Mouse (Mus musculus): ENCODE measurements at regions not wholly inside any gene's neighbourhood (a gene's known extent, or its start where the extent isn't known, plus 50 kb on each side); places are given as distances from the start of the nearest gene placed in this dataset.

DNA sequence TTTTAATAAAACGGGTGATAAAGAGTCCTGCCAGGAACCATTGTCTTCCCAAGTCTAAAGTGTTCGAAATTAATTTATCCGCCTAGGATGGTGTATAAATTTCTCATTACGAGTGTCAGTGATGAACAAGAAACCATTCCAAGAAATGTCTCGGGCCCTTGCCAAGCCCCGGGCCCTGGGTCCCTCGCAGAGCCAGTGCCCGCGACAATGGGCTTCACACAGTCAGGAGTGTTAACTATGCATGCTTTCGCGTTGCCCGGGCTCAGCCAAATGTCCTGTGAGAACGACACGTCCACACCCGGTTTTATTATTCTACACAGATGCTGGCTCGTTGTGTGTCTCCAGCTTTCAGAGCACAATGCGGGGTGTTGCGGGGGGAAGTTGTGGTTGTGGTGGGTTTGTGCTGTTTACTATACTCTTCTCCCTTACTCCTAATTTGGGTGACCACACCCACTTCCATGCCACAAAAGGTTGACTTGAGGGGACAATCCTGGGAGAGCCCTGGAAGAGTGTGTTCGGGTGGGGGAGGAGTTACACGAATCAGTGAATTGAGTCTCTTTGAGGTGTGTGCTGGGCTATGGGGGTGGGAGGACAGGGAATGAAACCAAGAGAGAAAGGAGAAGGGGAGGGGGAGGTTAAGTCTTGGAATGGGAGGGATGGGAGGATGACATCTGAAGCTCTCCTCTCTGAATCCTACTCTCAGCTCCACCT lies 166.5 kb downstream of the Inhbb start:
- no peak for DNase-seq

DNA sequence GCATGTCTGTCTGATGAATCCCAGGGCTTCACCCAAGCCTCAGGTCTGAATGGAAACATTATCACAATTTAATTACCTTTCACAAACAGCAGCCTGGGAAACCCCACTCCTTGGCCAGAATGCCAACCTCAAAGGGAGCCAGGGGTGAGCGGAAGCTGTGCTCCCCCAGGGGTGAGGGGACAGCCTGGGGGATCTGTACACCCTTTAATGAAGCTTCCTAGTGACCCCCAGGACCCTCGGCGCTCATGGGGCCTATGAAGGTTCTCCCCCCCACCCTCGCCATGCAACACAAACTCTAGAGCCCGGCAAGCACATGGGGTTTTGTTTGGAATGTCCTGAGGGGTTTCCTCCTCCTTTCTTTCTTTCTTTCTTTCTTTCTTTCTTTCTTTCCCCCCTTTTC lies 167.1 kb downstream of the Inhbb start:
- no peak for DNase-seq

DNA sequence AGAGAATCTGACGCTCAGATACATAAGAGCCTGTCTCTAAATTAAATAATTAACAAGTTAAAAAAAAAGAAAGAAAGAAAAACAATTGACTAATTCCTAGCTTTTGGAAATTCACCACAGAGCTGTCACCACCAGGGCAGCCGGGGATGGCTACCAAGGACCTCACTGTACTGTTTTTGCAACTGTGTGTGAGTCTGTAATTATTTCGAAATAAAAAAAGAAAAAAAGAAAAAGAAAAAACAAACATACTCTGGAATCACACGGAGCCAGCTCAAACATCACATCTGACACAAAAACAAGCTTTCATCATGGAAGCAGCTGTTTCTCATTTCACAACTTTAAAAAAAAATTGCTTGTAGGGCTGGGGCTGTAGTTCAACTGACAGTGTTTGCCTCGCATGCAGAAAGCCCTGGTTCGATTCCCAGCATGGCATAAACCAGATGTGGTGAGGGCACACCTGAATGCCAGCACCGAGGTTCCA lies 168.6 kb downstream of the Inhbb start:
- peak; percentile 29 for DNase-seq

DNA sequence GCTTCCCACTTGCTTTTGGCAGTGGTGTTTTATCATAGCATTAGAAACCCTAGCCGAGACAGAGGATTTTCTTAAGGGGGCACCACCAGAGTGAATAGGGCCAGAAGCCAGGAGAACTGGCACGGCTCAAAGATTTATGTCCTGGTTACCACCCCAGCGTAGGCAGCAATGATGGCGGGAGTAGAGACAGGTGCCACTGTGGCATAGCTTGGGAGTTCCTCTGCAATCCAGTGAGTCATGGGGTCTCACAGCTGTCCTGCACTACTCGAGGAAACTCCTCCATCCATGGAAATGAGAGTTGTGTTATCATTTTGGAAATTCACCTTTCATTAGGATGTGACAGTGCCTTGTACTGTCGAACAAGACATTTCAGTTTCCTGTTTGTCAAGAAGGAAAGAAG lies 169.6 kb downstream of the Inhbb start:
- DNase-seq, result no peak

DNA sequence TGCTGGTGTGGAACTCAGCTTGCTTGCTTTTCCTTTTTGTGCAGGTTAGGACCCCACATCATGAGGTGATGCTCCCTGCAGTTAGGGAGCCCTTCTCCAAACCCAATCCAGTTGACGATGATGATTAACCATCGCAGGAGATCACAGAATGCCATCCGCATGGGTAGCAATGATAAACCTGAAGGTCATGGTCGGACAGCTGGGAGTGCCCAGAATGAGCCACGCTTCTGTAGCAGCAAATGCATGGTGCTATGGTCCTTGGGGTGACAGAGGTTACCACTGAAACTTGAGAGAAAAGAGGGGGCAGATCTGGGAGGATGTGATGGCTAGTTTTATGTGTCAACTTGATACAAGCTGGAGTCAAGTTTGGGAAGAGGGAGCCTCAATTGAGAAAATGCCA lies 170.3 kb downstream of the Inhbb start:
- DNase-seq, result peak; percentile 15

DNA sequence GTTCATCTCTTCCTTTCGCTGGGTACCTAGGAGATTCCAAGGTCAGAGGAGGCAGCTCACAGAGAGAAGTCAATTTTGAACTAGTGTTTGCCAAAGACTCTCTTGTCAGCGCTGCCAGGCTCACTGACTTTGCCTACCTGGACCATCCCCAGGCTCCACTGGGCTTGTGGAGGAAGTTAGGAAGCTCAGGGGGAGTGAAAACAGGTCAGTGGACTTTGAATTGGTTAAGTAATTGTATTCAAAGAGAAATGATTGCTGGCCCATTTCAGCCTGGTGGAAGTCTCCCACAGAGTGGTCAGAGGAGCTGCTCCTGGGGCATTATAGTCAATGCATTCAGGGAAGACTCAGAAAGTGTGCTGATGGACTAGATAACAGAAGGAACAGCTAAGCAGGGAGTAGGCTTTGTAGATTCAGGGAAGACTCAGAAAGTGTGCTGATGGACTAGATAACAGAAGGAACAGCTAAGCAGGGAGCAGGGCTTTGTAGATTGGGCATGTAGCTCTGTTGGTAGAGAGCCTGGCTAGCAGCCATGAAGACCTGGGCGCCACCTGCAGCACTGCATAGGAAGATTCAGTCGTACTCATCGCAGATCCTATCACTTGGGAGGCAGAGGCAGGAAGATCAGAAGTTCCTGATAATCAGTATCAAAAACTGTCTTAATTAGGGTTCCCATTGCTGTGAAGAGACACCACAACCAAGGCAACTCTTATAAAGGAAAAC lies 173.1 kb downstream of the Inhbb start:
- no peak for DNase-seq

DNA sequence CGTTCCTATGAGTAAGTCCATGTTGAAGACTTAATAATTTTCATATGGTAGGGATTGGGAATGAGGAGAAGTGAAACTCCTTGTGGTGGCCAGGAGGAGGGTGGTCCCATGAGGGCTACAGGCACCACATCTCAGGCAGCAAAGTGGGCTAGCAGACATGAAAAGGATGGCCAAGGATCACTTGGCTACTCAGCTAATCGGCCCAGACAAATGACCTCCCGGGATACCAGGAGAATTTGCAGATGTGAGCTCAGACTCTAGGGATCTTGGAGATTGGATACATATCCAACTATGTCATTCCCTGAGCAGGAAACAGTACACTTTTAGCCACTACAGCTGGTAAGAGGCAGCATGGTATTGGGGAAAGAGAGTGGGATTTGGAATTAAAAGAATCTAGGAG lies 174.9 kb downstream of the Inhbb start:
- no peak for DNase-seq

DNA sequence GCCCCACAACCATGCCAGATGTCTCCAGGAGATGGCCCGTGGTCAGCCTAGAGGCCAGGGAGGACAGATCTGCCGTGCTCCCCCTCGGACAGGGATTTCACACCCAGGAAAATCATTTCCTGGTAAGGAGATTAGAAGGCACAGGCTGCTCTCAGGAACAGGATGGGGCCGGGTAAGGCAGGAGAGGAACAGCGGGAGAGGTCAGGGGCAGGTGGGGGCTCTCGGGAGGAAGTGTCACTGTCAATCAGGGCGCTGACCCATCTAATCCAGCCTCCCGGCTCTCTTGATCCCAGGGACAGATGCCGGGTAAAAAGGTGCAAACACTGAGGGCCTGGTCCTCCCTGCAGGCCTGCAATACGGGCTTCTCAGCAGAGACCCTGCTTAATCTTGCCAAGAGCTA lies 183.6 kb downstream of the Inhbb start:
- DNase-seq, result no peak

DNA sequence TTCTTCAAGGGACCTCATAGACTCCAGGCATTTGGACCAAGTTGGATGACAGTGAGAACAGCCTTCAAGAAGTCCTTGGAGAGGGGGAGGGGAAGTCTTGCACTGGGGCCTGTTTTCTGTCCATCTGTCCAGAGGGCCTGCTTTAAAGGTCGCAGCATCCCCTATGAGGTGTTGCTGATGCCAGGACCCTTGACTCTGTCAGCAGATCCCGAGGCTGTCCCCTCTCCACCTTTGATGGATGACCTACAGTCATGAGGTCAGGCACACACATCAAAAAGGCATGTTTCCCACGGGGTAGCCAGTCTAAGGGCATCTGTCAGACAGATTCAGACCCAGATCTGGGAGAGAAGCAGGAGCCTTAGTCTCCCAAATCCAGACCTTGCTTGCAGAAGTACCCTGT lies 183.4 kb upstream of the Gli2 start:
- no peak for DNase-seq

DNA sequence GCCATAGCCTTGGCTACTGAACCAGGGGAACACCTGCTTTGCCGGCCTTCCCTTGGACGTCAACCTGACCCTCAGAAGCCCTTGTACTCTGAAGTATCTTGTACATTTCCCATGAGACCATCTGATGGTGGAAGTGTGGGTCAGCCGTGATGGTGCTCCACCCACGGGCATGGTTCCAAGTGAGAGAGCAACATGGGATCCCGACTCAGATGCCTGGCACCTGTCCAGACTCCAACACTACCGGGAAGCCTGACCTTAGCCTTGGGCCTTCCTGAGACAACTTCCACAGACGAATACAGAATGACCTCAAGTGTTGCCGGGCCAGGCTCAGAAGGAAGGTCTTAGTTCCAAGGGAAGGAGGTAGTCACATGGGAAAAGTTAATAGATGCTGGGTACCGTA lies 181.0 kb upstream of the Gli2 start:
- DNase-seq, result peak; percentile 77

DNA sequence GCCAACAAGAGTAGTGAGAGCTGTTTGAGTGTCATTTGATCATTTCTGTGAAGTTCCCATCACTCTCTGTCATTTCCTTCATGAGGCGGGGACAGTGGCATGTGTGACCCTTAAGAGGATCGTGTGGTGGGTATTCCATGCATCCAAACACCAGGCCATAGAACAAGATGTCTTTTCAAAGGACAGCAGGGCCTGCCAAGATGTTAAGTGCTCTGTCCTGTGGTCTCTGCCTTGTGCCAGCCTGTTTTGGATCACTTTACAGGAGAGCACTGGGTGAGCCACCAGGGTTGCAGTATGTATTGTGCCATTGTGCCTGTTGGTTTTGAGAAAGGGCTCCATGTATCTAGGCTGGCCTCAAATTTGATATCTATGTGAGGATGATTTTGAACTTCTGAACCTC lies 173.6 kb upstream of the Gli2 start:
- no peak for DNase-seq

DNA sequence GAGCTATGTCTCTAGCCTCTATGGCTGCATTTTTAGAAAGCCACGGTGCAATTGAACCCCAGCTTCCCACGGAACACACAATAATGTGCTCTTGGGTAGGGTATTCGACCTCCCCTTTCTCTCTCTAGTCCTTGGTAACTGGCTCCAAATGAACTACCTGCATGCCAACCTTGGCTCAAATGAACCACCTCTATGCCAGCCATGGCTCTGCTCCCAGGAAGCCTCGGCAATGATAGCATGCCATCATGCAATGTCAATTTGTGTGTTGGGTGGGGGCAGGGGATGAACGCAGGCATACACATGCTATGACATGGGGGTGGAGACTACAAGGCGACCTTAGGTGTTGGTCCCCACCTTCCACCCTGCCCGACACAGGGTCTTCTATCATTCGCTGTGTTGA lies 170.5 kb upstream of the Gli2 start:
- DNase-seq, result no peak

DNA sequence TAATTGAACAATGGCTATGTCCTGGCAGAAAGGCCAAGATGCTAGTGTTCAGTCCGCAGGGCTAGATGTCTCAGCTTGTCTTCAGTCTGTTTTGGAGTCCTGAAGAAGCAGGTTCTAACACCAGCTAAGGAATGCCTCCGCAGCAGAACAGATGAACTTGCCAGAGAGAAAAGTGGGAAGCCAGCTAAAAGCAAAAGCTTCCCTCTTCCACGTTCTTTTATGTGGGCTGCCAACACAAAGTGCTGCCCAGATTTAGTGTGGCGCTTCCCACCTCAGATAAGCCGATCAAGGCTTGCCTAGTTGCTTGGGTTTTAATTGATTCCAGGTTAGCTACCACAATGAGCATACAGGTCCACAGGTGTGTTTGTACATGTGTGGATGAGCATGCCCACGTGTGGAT lies 168.5 kb upstream of the Gli2 start:
- DNase-seq, result no peak

DNA sequence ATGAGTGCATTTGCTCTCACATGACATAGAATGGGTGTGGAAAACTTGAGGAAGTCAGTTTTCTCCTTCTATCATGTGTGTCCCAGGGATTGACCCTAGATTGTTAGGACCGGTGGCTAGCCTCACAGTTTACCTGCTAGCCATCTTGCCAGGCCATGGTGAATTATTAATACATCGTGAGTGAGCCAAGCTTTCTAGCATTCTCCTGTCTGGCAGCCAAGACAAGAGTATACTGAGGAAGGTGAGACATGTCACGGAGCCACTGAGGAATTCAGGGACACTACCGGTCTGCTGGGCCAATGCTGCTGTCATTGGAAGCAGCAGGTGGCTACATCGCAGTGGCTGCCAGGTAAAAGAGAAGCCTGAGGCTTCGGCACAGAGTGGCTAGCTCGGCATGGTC lies 167.6 kb upstream of the Gli2 start:
- no peak for DNase-seq

DNA sequence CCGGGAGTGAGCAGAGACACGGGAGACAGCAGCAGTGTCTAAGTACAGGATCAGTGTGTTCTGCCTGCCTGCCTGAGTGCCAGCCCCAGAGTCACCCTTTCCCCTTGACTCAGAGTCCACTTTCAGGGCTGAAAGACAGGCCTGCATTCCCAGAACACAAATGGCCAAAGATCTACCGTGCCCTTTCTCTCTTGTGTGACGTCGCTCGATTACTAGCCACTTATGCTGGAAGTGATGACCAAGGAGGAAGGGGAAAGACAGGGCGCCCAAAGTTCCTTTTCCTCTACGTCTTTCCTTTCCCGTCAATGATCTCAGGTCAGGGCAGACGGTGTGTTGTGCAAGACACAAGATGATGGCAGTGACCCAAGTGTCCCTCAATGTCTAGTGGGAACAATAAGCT lies 166.4 kb upstream of the Gli2 start:
- DNase-seq, result peak; percentile 58

DNA sequence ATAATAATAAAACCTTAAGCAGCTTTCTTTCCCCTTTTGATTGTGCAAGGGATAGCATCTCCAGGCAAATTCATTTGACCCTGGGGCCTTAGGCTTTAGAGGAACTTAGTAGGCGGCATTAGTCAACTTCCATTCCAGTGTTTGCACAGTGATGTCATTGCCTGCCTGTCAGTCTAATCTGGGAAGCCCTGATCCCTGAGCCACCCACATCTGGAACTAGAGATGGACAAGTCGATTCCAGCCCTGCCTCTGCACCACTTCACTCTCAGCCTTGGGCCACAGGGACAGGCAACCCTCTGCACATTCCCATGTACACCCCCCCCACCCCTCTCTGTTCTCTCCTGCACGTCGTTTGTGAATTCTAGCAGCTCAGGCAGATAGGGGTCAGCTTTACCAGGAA lies 164.0 kb upstream of the Gli2 start:
- DNase-seq, result no peak

DNA sequence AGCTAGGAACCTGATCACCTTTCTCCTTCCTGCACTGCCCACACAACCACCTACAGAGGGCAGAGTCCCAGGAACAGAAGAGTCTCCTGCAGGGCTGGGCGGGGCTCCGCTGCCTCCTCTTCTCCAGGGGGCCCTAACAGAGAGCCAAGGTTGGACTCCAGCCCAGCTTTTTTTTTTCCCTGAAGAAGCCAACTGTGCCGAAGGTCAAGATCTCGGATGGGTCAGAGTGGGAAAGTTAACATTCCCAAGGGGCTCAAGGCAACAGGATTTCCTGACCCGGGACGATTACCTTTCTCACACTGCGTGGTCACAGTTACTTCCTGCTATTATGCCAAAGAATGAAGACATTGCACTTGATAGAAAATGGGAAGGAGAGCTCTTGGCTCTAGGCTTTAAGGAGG lies 156.2 kb upstream of the Gli2 start:
- DNase-seq, result peak; percentile 53

DNA sequence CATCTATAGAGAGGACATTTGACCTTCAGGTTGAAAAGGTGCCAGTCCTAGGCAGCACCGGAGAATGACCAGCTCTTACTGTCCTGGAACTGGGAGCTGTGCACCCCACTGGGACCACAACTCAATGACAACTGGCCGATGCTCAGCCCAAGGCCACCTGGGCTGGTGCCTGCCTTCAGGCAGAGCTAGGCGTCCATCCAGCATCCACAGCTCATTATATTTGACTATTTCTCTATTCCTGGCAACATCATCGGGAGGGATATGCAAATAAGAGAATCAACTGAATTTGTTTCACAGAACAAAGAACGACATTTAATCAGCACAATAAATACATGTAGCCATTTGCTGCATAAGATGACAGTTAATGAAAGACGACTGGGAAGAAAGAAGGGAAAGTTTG lies 149.0 kb upstream of the Gli2 start:
- no peak for DNase-seq

DNA sequence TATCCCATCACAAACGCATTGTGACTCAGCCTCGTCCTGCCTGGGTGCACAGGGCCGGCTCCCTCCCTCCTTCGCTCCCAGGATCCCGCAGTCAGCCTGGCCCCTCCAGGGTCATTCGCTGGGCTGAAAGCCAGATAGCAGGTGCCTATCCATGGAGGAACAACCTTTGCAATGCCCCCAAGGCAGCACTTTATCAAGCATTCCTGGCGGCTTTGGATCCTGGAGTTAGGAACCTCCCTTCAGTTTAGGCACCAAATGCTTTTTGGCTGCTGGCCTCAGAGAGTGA lies 143.9 kb upstream of the Gli2 start:
- DNase-seq, result peak; percentile 74

DNA sequence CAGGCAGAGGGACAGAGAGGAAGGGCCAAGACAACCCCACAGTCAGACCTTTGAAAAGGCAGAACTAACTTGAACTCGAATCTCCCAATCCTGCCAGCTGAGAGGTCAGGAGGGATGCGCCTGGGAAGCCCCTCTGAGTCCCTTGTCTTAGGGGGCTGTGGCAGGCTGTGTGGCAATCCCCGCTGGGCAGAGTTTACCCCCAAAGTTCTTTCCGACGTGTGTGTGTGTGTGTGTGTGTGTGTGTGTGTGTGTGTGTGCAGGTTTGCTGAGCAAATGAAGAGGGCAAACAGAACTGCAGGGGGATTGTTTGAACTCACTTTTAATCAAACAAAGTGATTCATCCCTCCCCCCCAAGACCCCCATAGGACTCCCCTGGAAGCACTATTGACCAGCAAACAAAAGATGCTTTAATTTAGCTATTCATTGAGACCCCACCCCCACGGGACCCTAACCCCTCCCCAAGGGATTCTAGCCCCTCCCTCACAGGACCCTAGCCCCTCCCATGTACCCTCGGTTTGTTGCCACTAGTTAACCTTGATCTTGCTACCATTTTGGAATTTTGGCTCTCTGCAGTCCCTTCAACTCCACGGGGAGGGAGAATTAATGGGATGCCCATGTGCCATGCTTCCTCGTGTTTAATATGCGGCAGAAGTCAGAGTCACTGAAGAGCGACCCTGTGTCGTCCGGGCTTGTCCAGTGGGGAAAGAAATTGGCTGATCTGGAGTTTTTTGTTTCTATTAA lies 143.4 kb upstream of the Gli2 start:
- DNase-seq, result no peak

DNA sequence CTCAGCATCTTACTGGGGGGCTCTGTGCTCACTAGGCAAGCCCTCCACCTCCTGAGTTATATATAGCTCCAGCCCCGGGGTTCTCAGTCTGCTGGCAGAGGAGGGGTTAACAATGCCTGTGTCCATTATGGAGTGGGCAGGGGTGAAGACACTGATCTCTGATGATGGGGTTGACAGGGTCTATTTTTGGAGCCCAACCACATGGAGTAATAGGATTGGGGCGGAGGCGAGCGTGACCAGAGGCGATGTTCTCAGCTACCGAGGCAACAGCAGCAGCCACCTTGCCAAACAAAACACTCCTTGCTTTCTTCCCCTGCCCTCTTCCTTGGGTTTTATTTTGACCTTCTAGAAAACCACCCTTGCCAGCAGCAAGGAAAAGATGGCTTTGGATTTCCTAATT lies 141.1 kb upstream of the Gli2 start:
- no peak for DNase-seq

DNA sequence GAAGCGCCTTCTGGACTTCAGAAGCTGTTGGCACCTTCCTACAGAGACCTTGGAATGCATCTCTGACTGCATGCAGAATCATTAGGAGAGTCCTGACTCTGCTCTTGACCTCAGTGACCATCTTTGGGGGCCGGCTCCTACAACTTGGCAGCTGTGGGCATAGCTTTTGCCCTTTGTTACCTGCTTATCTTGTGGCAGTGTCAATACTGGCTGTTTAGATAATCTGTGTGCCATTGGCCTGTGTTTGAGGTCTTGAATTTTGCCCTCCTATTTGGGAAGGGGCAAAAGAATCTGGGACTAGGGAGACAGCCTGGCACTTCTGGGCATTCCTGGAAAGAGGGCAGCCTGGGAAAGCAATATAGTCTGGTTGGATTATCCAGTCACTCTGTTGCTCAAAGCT lies 137.8 kb upstream of the Gli2 start:
- no peak for DNase-seq

DNA sequence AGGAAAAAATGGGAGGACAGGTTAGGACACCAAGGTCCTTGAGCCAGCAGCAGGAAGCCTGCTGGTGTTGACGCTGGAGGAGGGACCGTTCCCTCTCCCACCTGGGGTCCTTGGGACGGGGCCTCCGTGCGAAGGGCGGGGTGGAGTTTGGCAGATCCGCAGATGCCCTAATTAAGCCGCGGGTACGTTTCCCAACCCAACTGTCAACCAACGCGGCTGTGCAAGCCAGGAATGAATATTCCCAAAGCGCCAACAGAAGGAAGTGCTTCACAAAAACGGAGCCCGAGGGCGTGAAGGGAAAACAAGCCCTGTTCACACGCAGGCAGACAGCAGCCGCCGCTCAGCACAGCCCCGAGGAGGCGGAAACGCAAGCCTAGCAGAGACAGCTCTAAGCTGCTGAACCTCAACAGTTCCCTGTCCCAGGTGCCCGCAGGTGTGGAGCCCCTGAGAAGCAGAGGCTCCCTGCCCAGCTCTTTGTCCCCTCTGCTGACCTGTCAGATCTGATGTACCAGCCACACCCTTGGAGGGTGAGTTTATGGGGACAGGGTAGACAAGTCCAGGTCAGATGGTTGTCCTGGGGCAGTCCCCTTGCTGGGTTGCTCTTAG lies 136.1 kb upstream of the Gli2 start:
- no peak for DNase-seq

DNA sequence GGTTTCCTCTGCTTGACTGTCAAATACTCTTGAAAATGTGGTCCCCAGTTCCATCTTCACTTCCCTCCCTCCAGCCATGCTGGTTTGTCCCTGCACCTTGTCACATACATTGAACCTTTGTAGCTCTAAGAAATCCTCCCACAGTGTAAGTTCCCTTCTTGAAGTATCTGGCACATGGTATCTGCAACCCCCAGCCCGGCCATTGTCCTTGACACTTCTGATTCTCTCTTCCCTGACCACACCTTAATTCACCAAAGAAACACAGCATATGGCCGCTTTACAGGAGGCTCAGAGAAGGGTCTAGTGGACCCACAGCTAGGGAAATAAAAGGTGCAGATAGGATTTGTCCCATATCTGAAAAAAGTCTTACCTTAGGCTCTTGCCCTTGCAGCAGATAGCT lies 133.9 kb upstream of the Gli2 start:
- DNase-seq, result no peak

Data from adrenal gland, adult 8-10 months (tissue).